Mouse (Mus musculus): ENCODE data around the gene Fat4. TPM values are rescaled to one million over a fixed set of nuclear protein-coding genes. Genes with fewer than 3 reads are reported as not detected.

The Fat4 gene
- polyA plus RNA-seq, 1 experiment from 2014 or later, result 7.3 TPM

DNA sequence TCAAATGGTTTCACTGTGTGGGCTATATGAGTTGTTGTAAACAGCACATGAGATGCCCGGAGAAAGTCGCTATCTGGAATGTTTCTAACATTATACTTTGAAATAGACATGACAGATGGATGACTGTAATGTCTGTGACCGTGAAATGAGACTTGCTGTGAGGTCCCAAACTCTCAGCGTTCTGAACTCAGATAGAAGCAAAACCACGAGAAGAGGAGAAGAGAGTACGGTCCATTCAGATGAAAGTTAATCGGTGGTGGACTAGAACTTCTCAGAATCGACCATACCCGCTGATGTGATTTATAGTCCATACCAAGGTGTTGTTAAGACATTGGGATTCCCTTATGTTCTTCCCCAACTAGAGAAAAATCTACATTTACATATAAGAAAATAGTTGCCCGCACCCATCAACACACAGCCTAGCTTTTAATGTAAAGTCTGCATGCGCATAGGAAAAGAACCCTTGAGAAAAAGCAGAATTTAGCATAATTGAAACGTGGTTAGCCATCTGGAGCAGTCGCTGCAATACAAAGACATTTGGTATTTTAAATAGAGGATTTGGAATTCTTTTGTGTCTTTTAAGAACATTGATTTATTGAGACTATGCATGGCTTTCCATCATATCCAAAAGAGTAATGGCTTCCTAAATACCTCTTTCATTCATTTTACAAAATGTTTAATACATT is 21.8 kb downstream of the Fat4 start:
- no peak overlapping the region for H3K4me2 ChIP-seq
- no peaks in the 10 kb centered on the region for H3K9me3 ChIP-seq
- no peak for ATAC-seq (ENCODE audit: insufficient read depth, low FRiP score, low read depth)
- peaks cover 8% of the 10 kb centered on the region; the same call in 1 of the 2 replicates for H3K4me1 ChIP-seq
- no peaks in the 10 kb centered on the region for H3K36me3 ChIP-seq
- WGBS, result 66% methylated on average over 13 of the region's 13 CpGs
- H3K9ac ChIP-seq, result no peak overlapping the region
- H3K27me3 ChIP-seq (replicated peaks), result no peaks in the 10 kb centered on the region
- no peak overlapping the region for H3K4me3 ChIP-seq (replicated peaks)
- H3K27ac ChIP-seq, result no peak overlapping the region

DNA sequence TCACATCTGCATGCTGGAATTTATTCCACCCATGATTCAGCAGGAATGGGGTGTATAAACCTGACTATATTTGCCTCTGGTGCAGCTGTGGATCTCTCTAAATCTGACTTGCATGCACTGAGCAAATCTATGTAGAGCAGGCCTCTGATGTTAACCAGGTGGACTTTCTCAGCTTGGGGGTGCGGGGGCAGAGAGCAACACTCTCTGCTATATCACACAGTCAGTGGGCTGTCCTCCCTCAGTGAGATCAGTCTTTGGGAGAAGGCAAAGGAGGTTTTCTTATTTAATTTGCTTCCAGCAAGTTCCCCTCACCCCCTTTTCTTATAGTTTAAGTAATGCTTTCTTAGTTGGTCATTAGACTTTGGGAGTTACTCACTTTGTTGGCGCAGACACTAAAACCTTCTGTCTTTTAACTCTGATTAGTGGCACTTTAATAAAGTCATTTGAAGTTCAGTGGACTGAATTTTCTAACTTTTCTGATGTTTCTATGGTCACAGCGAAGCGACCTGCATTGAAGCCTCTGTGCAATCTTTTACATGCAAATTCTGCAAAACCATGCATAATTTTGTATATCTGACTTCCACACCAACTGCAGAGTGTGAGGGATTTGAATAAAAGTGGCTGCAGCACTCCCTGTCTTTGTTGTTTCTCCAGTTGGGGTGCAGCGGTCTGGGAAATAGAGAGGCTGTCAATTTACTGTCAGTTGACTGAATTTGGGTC is 26.2 kb downstream of the Fat4 start:
- H3K9me3 ChIP-seq, result no peaks in the 10 kb centered on the region
- H3K4me3 ChIP-seq (replicated peaks), result no peak overlapping the region
- 59% methylated on average over 5 of the region's 5 CpGs for WGBS
- H3K4me1 ChIP-seq, result peaks cover 3% of the 10 kb centered on the region; the same call in 1 of the 2 replicates
- no peak overlapping the region for H3K9ac ChIP-seq
- no peaks in the 10 kb centered on the region for H3K36me3 ChIP-seq
- H3K4me2 ChIP-seq, result no peak overlapping the region
- H3K27ac ChIP-seq, result no peak overlapping the region
- no peaks in the 10 kb centered on the region for H3K27me3 ChIP-seq (replicated peaks)
- no peak; the same call in 1 of the 2 replicates for ATAC-seq (ENCODE audit: insufficient read depth, low FRiP score, low read depth)

- no peaks in the 10 kb centered on the region for H3K9me3 ChIP-seq
- H3K36me3 ChIP-seq, result no peaks in the 10 kb centered on the region
- 75% methylated on average over 11 of the region's 11 CpGs for WGBS
- no peak overlapping the region for H3K9ac ChIP-seq
- no peak for ATAC-seq (ENCODE audit: insufficient read depth, low FRiP score, low read depth)
- H3K4me1 ChIP-seq, result no peaks in the 10 kb centered on the region
- H3K27ac ChIP-seq, result no peak overlapping the region
- H3K27me3 ChIP-seq (replicated peaks), result no peaks in the 10 kb centered on the region
- H3K4me3 ChIP-seq (replicated peaks), result no peak overlapping the region
- no peak overlapping the region for H3K4me2 ChIP-seq
Measured at GRCm38 (mm10) chr3:38913488-38914105, 26.9 kb downstream of the Fat4 start.

GRCm38 (mm10) chr3:38918926-38919325 is 32.2 kb downstream of the Fat4 start:
- no peak overlapping the region for H3K9ac ChIP-seq
- WGBS, result 69% methylated on average over 2 of the region's 2 CpGs
- no peaks in the 10 kb centered on the region for H3K9me3 ChIP-seq
- no peak for ATAC-seq (ENCODE audit: insufficient read depth, low FRiP score, low read depth)
- H3K4me1 ChIP-seq, result peaks cover 2% of the 10 kb centered on the region; the same call in 1 of the 2 replicates
- H3K27ac ChIP-seq, result no peak overlapping the region
- H3K27me3 ChIP-seq (replicated peaks), result no peaks in the 10 kb centered on the region
- H3K36me3 ChIP-seq, result no peaks in the 10 kb centered on the region
- H3K4me2 ChIP-seq, result no peak overlapping the region
- H3K4me3 ChIP-seq (replicated peaks), result no peak overlapping the region

DNA sequence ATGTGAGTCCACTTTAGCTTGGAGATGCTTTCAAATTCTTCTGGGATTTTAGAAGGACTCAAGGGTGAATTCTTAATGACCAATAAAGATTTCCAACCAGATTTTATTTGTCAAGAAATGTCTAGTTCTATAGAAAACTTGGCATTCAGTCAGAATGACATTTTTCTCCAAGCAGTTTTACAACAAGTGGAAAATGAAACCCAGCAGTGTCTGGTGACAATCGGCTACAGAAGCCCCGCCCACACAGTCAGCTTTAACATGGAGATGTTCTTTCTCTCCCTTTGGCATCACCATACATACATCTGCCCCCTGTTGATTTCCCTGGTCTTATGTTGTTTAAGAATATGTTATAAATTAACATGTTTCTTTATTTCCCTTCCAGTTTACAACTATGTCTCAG is 34.3 kb downstream of the Fat4 start:
- no peak for ATAC-seq (ENCODE audit: insufficient read depth, low FRiP score, low read depth)
- Histone ChIP-seq H3K9ac (no peak overlapping the region), H3K27ac (no peak overlapping the region), H3K27me3 (replicated peaks) (no peaks in the 10 kb centered on the region), H3K36me3 (no peaks in the 10 kb centered on the region), H3K9me3 (no peaks in the 10 kb centered on the region), H3K4me2 (no peak overlapping the region), H3K4me3 (replicated peaks) (no peak overlapping the region), H3K4me1 (peaks cover 2% of the 10 kb centered on the region; the same call in 1 of the 2 replicates)
- 49% methylated on average over 2 of the region's 2 CpGs for WGBS

- Histone ChIP-seq H3K4me1 (peaks cover 2% of the 10 kb centered on the region; the same call in 1 of the 2 replicates), H3K4me2 (no peak overlapping the region), H3K36me3 (no peaks in the 10 kb centered on the region), H3K27me3 (replicated peaks) (no peaks in the 10 kb centered on the region), H3K9me3 (no peaks in the 10 kb centered on the region), H3K9ac (no peak overlapping the region), H3K27ac (no peak overlapping the region), H3K4me3 (replicated peaks) (no peak overlapping the region)
- no peak for ATAC-seq (ENCODE audit: insufficient read depth, low FRiP score, low read depth)
- WGBS, result 36% methylated on average over 7 of the region's 7 CpGs
Measured at GRCm38 (mm10) chr3:38923251-38923686, 36.5 kb downstream of the Fat4 start.

- no peaks in the 10 kb centered on the region; the same call in 1 of the 2 replicates for H3K4me1 ChIP-seq
- no peaks in the 10 kb centered on the region for H3K36me3 ChIP-seq
- H3K9ac ChIP-seq, result no peak overlapping the region
- no peak for ATAC-seq (ENCODE audit: insufficient read depth, low FRiP score, low read depth)
- 39% methylated on average over 4 of the region's 4 CpGs for WGBS
- H3K27ac ChIP-seq, result peak overlapping the region; percentile 35; the same call in 1 of the 2 replicates
- no peak overlapping the region for H3K4me2 ChIP-seq
- H3K27me3 ChIP-seq (replicated peaks), result no peaks in the 10 kb centered on the region
- H3K9me3 ChIP-seq, result no peaks in the 10 kb centered on the region
- H3K4me3 ChIP-seq (replicated peaks), result no peak overlapping the region
Measured at GRCm38 (mm10) chr3:38928076-38928686, 41.4 kb downstream of the Fat4 start.

DNA sequence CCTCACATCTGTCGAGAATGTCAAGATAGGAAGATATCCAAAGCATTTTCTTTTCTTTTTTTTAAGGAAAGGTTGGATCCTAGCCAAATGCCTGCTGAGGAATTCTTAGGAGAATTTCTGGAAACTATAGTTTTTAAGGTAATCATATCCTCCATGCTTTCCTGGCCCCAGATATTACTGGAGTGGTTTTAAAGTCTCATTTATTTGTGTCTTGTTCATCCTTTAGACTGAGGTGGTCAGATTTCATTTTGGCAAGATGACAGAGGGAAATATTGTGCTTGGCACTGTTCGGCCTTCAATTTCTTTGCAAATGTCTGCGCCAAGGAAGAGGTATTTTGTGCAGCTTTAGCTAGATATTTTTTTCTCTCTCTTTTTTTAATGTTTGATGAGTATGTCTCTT is 42.0 kb downstream of the Fat4 start:
- 53% methylated on average over 3 of the region's 3 CpGs for WGBS
- Histone ChIP-seq H3K27me3 (replicated peaks) (no peaks in the 10 kb centered on the region), H3K9me3 (no peaks in the 10 kb centered on the region), H3K4me1 (no peaks in the 10 kb centered on the region; the same call in 1 of the 2 replicates), H3K9ac (no peak overlapping the region), H3K4me3 (replicated peaks) (no peak overlapping the region), H3K4me2 (no peak overlapping the region), H3K36me3 (no peaks in the 10 kb centered on the region), H3K27ac (no peak overlapping the region)
- no peak for ATAC-seq (ENCODE audit: insufficient read depth, low FRiP score, low read depth)

- H3K9me3 ChIP-seq, result no peaks in the 10 kb centered on the region
- H3K27me3 ChIP-seq (replicated peaks), result no peaks in the 10 kb centered on the region
- H3K36me3 ChIP-seq, result no peaks in the 10 kb centered on the region
- H3K4me2 ChIP-seq, result no peak overlapping the region
- H3K4me3 ChIP-seq (replicated peaks), result no peak overlapping the region
- no peaks in the 10 kb centered on the region for H3K4me1 ChIP-seq
- no peak for ATAC-seq (ENCODE audit: insufficient read depth, low FRiP score, low read depth)
- WGBS, result 62% methylated on average over 7 of the region's 7 CpGs
- no peak overlapping the region for H3K9ac ChIP-seq
- H3K27ac ChIP-seq, result 0 out of 2 replicates have a peak overlapping the region, but pooled peaks have one; percentile 7
Measured at GRCm38 (mm10) chr3:38934780-38935179, 48.0 kb downstream of the Fat4 start.

GRCm38 (mm10) chr3:38936485-38936884 is 49.7 kb downstream of the Fat4 start:
- no peak for ATAC-seq (ENCODE audit: insufficient read depth, low FRiP score, low read depth)
- 70% methylated on average over 7 of the region's 7 CpGs for WGBS
- H3K9ac ChIP-seq, result no peak overlapping the region
- H3K9me3 ChIP-seq, result no peaks in the 10 kb centered on the region
- H3K27me3 ChIP-seq (replicated peaks), result no peaks in the 10 kb centered on the region
- no peaks in the 10 kb centered on the region for H3K4me1 ChIP-seq
- no peak overlapping the region for H3K4me3 ChIP-seq (replicated peaks)
- H3K27ac ChIP-seq, result peak overlapping the region; percentile 1; the same call in 1 of the 2 replicates
- no peaks in the 10 kb centered on the region for H3K36me3 ChIP-seq
- H3K4me2 ChIP-seq, result no peak overlapping the region

- H3K4me3 ChIP-seq (replicated peaks), result no peak overlapping the region
- no peaks in the 10 kb centered on the region for H3K36me3 ChIP-seq
- H3K27me3 ChIP-seq (replicated peaks), result no peaks in the 10 kb centered on the region
- H3K9ac ChIP-seq, result no peak overlapping the region
- ATAC-seq (ENCODE audit: insufficient read depth, low FRiP score, low read depth), result no peak
- H3K4me2 ChIP-seq, result no peak overlapping the region
- H3K27ac ChIP-seq, result peak overlapping the region; percentile 16; the same call in 1 of the 2 replicates
- 49% methylated on average over 8 of the region's 8 CpGs for whole genome bisulfite sequencing
- H3K9me3 ChIP-seq, result no peaks in the 10 kb centered on the region
- H3K4me1 ChIP-seq, result no peaks in the 10 kb centered on the region
Measured at GRCm38 (mm10) chr3:38937159-38937558, 50.4 kb downstream of the Fat4 start.

Measured in stomach, embryonic 15.5 days (tissue).